9 mouse cellular contexts compared by ENCODE assay signal in the genomic region with DNA sequence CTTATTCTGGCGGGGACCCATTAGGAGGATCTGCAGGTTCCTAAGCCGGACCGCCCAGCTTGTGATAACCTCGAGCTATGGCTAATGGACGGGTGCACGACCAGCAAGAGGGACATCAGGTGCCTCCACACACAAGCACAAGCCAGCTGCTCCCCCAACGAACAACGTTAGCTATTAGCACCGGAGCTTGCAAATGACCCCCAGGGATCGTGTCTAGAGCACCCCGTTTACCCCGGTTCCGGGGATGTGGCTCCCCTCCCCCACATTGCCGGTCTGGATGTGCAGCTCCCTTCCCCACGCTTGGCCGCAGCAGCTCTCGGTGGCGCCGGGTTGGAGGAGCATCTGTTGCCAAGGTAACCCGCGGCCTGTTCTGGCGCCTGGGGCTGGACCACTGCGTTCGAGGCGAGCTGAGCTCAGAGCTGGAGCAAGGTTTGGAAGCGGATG. TPM values are rescaled to one million over a fixed set of nuclear protein-coding genes. Genes with fewer than 3 reads are reported as not detected.
A peak's percentile ranks its signal among the peaks of the same experiment; 100 is the strongest.
DNase-seq lines count a peak whose midpoint lies in the region; ATAC-seq and TF ChIP-seq lines count a peak whose summit lies in the region.
"Had no signal": no experiment of that assay in that cellular context is flagged by ENCODE, and none has a peak within 500 bp of the region (broad histone marks: within the 10 kb centered on the region; RNA-seq: fewer than 3 reads in every experiment).

No protein-coding gene starts in this region.

- H3K4me1 ChIP-seq in hindbrain, postnatal 0 days (ENCODE audit: insufficient read depth, low read length): peaks cover 10% of the 10 kb centered on the region; the same call in 1 of the 2 replicates
- peaks cover 14% of the 10 kb centered on the region for H3K4me1 ChIP-seq in midbrain, embryonic 16.5 days (ENCODE audit: control insufficient read depth, insufficient read depth, low read length)

- no peak for TF ChIP-seq CTCF in hindbrain, postnatal 0 days (IDR thresholded peaks at IDR 0.05; ENCODE audit: low read depth)

- DNase-seq in thymus, postnatal 14 days: peak; percentile 36
- no peak for DNase-seq in thymus, postnatal 0 days (ENCODE audit: low spot score)
- peak; percentile 79 for DNase-seq in embryo, embryonic 10 days (ENCODE audit: low spot score)
- DNase-seq in hindbrain, postnatal 0 days (ENCODE audit: low spot score): peak; percentile 82
- no peak for DNase-seq in urinary bladder, postnatal 10 days (ENCODE audit: low spot score)
- no peak for DNase-seq in lung, postnatal 10 days

- no peaks in the 10 kb centered on the region for H3K27me3 ChIP-seq in hindbrain, postnatal 0 days (ENCODE audit: insufficient read depth, low read length)
- H3K27me3 ChIP-seq in midbrain, embryonic 16.5 days (ENCODE audit: control insufficient read depth, insufficient read depth, low read depth, low read length): no peaks in the 10 kb centered on the region

- no peaks in the 10 kb centered on the region for H3K36me3 ChIP-seq in hindbrain, postnatal 0 days (ENCODE audit: insufficient read depth, low read length)
- no peaks in the 10 kb centered on the region for H3K36me3 ChIP-seq in midbrain, embryonic 16.5 days (ENCODE audit: control insufficient read depth, insufficient read depth, low read length)
- H3K36me3 ChIP-seq: limb, embryonic 15.5 days; stomach, embryonic 15.5 days had no signal

- no peaks in the 10 kb centered on the region for H3K9me3 ChIP-seq in hindbrain, postnatal 0 days (ENCODE audit: low read length)
- no peaks in the 10 kb centered on the region for H3K9me3 ChIP-seq in midbrain, embryonic 16.5 days (replicated peaks; ENCODE audit: control insufficient read depth, low read length, poor library complexity, severe bottlenecking)
- H3K9me3 ChIP-seq: limb, embryonic 15.5 days; stomach, embryonic 15.5 days had no signal

- peak overlapping the region; percentile 78 for H3K27ac ChIP-seq in hindbrain, postnatal 0 days
- H3K27ac ChIP-seq in midbrain, embryonic 16.5 days (ENCODE audit: low read length): peak overlapping the region; percentile 75
- H3K27ac ChIP-seq: limb, embryonic 15.5 days; stomach, embryonic 15.5 days had no signal

- peak overlapping the region; percentile 58 for H3K4me2 ChIP-seq in hindbrain, postnatal 0 days (ENCODE audit: low read depth, low read length)
- H3K4me2 ChIP-seq in midbrain, embryonic 16.5 days (ENCODE audit: low read length): peak overlapping the region; percentile 51

- ATAC-seq in hindbrain, postnatal 0 days: peak; percentile 69
- ATAC-seq in midbrain, embryonic 16.5 days: peak; percentile 85

- H3K4me3 ChIP-seq in hindbrain, postnatal 0 days (ENCODE audit: low read length): peak overlapping the region; percentile 16; the same call in 1 of the 2 replicates
- H3K4me3 ChIP-seq in midbrain, embryonic 16.5 days (ENCODE audit: low read depth, low read length): peak overlapping the region; percentile 24
- H3K4me3 ChIP-seq: stomach, embryonic 15.5 days had no signal

- WGBS in hindbrain, postnatal 0 days: 3% methylated on average over 26 of the region's 26 CpGs
- WGBS in midbrain, embryonic 16.5 days: under 1% methylated on average over 26 of the region's 26 CpGs

- no peak overlapping the region for H3K9ac ChIP-seq in hindbrain, postnatal 0 days (replicated peaks; ENCODE audit: low read length)
- H3K9ac ChIP-seq in midbrain, embryonic 16.5 days (ENCODE audit: low read depth, low read length): peak overlapping the region; percentile 55; the same call in 1 of the 2 replicates
- H3K9ac ChIP-seq: limb, embryonic 15.5 days; stomach, embryonic 15.5 days had no signal

RNA-seq across cellular contexts. Expression of a gene that starts 11.4 kb away (rescaled TPM):
- polyA plus RNA-seq in thymus, postnatal 0 days (2015; fragmentation: Nextera tagmentation; extraction: Ambion mirVana): not detected in 2 replicates
- total RNA-seq in hindbrain, postnatal 0 days (2014; rRNA removed): not detected in 2 replicates
- polyA plus RNA-seq in hindbrain, postnatal 0 days (2015; fragmentation: Nextera tagmentation; extraction: Ambion mirVana): not detected in 2 replicates
- polyA plus RNA-seq in midbrain, embryonic 16.5 days (2015; fragmentation: Nextera tagmentation; extraction: Ambion mirVana): not detected in 2 replicates
- polyA plus RNA-seq: limb, embryonic 15.5 days; stomach, embryonic 15.5 days had no signal

RNA-seq across cellular contexts. Expression of a gene that starts 23.4 kb away (rescaled TPM):
- polyA plus RNA-seq in thymus, postnatal 0 days (2015; fragmentation: Nextera tagmentation; extraction: Ambion mirVana): 19.5 and 22.3 TPM in 2 replicates
- total RNA-seq in hindbrain, postnatal 0 days (2014; rRNA removed): 14.6 and 18.9 TPM in 2 replicates
- 7.0 and 7.4 TPM in 2 replicates for polyA plus RNA-seq in hindbrain, postnatal 0 days (2015; fragmentation: Nextera tagmentation; extraction: Ambion mirVana)
- polyA plus RNA-seq in midbrain, embryonic 16.5 days (2015; fragmentation: Nextera tagmentation; extraction: Ambion mirVana): 13.3 and 18.0 TPM in 2 replicates

RNA-seq across cellular contexts. Expression of a gene that starts 41.4 kb away (rescaled TPM):
- polyA plus RNA-seq in thymus, postnatal 0 days (2015; fragmentation: Nextera tagmentation; extraction: Ambion mirVana): 10.7 and 12.3 TPM in 2 replicates
- 10.0 and 11.4 TPM in 2 replicates for total RNA-seq in hindbrain, postnatal 0 days (2014; rRNA removed)
- 6.5 and 7.6 TPM in 2 replicates for polyA plus RNA-seq in hindbrain, postnatal 0 days (2015; fragmentation: Nextera tagmentation; extraction: Ambion mirVana)
- polyA plus RNA-seq in midbrain, embryonic 16.5 days (2015; fragmentation: Nextera tagmentation; extraction: Ambion mirVana): 8.5 and 8.6 TPM in 2 replicates

Comparison
In these comparisons a context has a peak if more than half of its experiments do, and no peak if none do; other contexts are left out.
1. DNase-seq: peak in thymus, postnatal 14 days (single experiment), embryo, embryonic 10 days (single experiment) and hindbrain, postnatal 0 days (single experiment); none in thymus, postnatal 0 days (single experiment), urinary bladder, postnatal 10 days (single experiment) and lung, postnatal 10 days (single experiment).